Mouse (Mus musculus): ENCODE measurements at regions not wholly inside any gene's neighbourhood (a gene's known extent, or its start where the extent isn't known, plus 50 kb on each side); places are given as distances from the start of the nearest gene placed in this dataset.

- 22% methylated on average over 2 of the region's 2 CpGs for whole genome bisulfite sequencing
These were observed 99.1 kb upstream of the Agtr2 start for GRCm38 (mm10) chrX:21385221-21385620.

GRCm38 (mm10) chrX:21389992-21390391, 94.4 kb upstream of the Agtr2 start:
- H3K27me3 ChIP-seq (ENCODE audit: control insufficient read depth, insufficient read depth, low read length) = no peaks in the 10 kb centered on the region
- WGBS = 67% methylated on average over 1 of the region's 1 CpGs

More at GRCm38 (mm10) chrX:21385221-21385620, 99.1 kb upstream of the Agtr2 start:
- H3K4me1 ChIP-seq (replicated peaks; ENCODE audit: control insufficient read depth, insufficient read depth, low read length) = no peaks in the 10 kb centered on the region
- no peak overlapping the region for H3K27ac ChIP-seq (ENCODE audit: low read depth, low read length)
- no peaks in the 10 kb centered on the region for H3K27me3 ChIP-seq (ENCODE audit: control insufficient read depth, insufficient read depth, low read length)
- H3K36me3 ChIP-seq (ENCODE audit: control insufficient read depth, insufficient read depth, low read length) = no peaks in the 10 kb centered on the region
- H3K4me3 ChIP-seq (ENCODE audit: low read depth, low read length) = no peak overlapping the region
- H3K9me3 ChIP-seq (ENCODE audit: control insufficient read depth, low read length) = no peaks in the 10 kb centered on the region
- H3K4me2 ChIP-seq (ENCODE audit: low read depth, low read length, severe bottlenecking) = no peak overlapping the region
- DNase-seq (ENCODE audit: low spot score) = no peak
- ATAC-seq (replicated peaks; ENCODE audit: low FRiP score) = no peak
- no peak overlapping the region for H3K9ac ChIP-seq (ENCODE audit: low read length)

GRCm38 (mm10) chrX:21393212-21393611, 91.1 kb upstream of the Agtr2 start:
- H3K36me3 ChIP-seq (ENCODE audit: control insufficient read depth, insufficient read depth, low read length) = no peaks in the 10 kb centered on the region
- no peak overlapping the region for H3K4me2 ChIP-seq (ENCODE audit: low read depth, low read length, severe bottlenecking)
- no peak overlapping the region for H3K9ac ChIP-seq (ENCODE audit: low read length)
- no peaks in the 10 kb centered on the region for H3K9me3 ChIP-seq (ENCODE audit: control insufficient read depth, low read length)
- no peaks in the 10 kb centered on the region for H3K27me3 ChIP-seq (ENCODE audit: control insufficient read depth, insufficient read depth, low read length)
- H3K4me3 ChIP-seq (ENCODE audit: low read depth, low read length) = no peak overlapping the region
- ATAC-seq (replicated peaks; ENCODE audit: low FRiP score) = no peak
- WGBS = 78% methylated on average over 10 of the region's 10 CpGs
- no peaks in the 10 kb centered on the region for H3K4me1 ChIP-seq (replicated peaks; ENCODE audit: control insufficient read depth, insufficient read depth, low read length)
- DNase-seq (ENCODE audit: low spot score) = no peak
- H3K27ac ChIP-seq (ENCODE audit: low read depth, low read length) = no peak overlapping the region

More at GRCm38 (mm10) chrX:21389992-21390391, 94.4 kb upstream of the Agtr2 start:
- no peaks in the 10 kb centered on the region for H3K4me1 ChIP-seq (replicated peaks; ENCODE audit: control insufficient read depth, insufficient read depth, low read length)
- no peaks in the 10 kb centered on the region for H3K9me3 ChIP-seq (ENCODE audit: control insufficient read depth, low read length)
- DNase-seq (ENCODE audit: low spot score) (no peak), ATAC-seq (replicated peaks; ENCODE audit: low FRiP score) (no peak)
- H3K27ac ChIP-seq (ENCODE audit: low read depth, low read length) = no peak overlapping the region
- H3K4me2 ChIP-seq (ENCODE audit: low read depth, low read length, severe bottlenecking) = no peak overlapping the region
- H3K36me3 ChIP-seq (ENCODE audit: control insufficient read depth, insufficient read depth, low read length) = no peaks in the 10 kb centered on the region
- no peak overlapping the region for H3K4me3 ChIP-seq (ENCODE audit: low read depth, low read length)
- H3K9ac ChIP-seq (ENCODE audit: low read length) = no peak overlapping the region

GRCm38 (mm10) chrX:21424797-21425196, 59.5 kb upstream of the Agtr2 start:
- no peaks in the 10 kb centered on the region for H3K36me3 ChIP-seq (ENCODE audit: control insufficient read depth, insufficient read depth, low read length)
- WGBS = 51% methylated on average over 4 of the region's 4 CpGs
- H3K4me3 ChIP-seq (ENCODE audit: low read depth, low read length) = no peak overlapping the region
- no peaks in the 10 kb centered on the region for H3K4me1 ChIP-seq (replicated peaks; ENCODE audit: control insufficient read depth, insufficient read depth, low read length)
- no peak overlapping the region for H3K9ac ChIP-seq (ENCODE audit: low read length)
- no peaks in the 10 kb centered on the region for H3K27me3 ChIP-seq (ENCODE audit: control insufficient read depth, insufficient read depth, low read length)
- no peak for DNase-seq (ENCODE audit: low spot score)
- no peak for ATAC-seq (replicated peaks; ENCODE audit: low FRiP score)
- H3K4me2 ChIP-seq (ENCODE audit: low read depth, low read length, severe bottlenecking) = no peak overlapping the region
- H3K27ac ChIP-seq (ENCODE audit: low read depth, low read length) = no peak overlapping the region
- no peaks in the 10 kb centered on the region for H3K9me3 ChIP-seq (ENCODE audit: control insufficient read depth, low read length)

GRCm38 (mm10) chrX:21428081-21428480, 56.3 kb upstream of the Agtr2 start:
- no peaks in the 10 kb centered on the region for H3K27me3 ChIP-seq (ENCODE audit: control insufficient read depth, insufficient read depth, low read length)
- no peaks in the 10 kb centered on the region for H3K9me3 ChIP-seq (ENCODE audit: control insufficient read depth, low read length)
- ATAC-seq (replicated peaks; ENCODE audit: low FRiP score) (no peak), DNase-seq (ENCODE audit: low spot score) (no peak)
- H3K9ac ChIP-seq (ENCODE audit: low read length) = no peak overlapping the region
- H3K4me2 ChIP-seq (ENCODE audit: low read depth, low read length, severe bottlenecking) = no peak overlapping the region
- no peak overlapping the region for H3K27ac ChIP-seq (ENCODE audit: low read depth, low read length)
- H3K4me3 ChIP-seq (ENCODE audit: low read depth, low read length) = no peak overlapping the region
- H3K4me1 ChIP-seq (replicated peaks; ENCODE audit: control insufficient read depth, insufficient read depth, low read length) = no peaks in the 10 kb centered on the region
- WGBS = 68% methylated on average over 3 of the region's 3 CpGs
- H3K36me3 ChIP-seq (ENCODE audit: control insufficient read depth, insufficient read depth, low read length) = no peaks in the 10 kb centered on the region

GRCm38 (mm10) chrX:21433501-21433900, 50.8 kb upstream of the Agtr2 start:
- H3K27ac ChIP-seq (ENCODE audit: low read depth, low read length) = no peak overlapping the region
- H3K9me3 ChIP-seq (ENCODE audit: control insufficient read depth, low read length) = no peaks in the 10 kb centered on the region
- no peaks in the 10 kb centered on the region for H3K4me1 ChIP-seq (replicated peaks; ENCODE audit: control insufficient read depth, insufficient read depth, low read length)
- no peak overlapping the region for H3K4me2 ChIP-seq (ENCODE audit: low read depth, low read length, severe bottlenecking)
- no peak overlapping the region for H3K4me3 ChIP-seq (ENCODE audit: low read depth, low read length)
- no peak overlapping the region for H3K9ac ChIP-seq (ENCODE audit: low read length)
- H3K27me3 ChIP-seq (ENCODE audit: control insufficient read depth, insufficient read depth, low read length) = no peaks in the 10 kb centered on the region
- no peak for ATAC-seq (replicated peaks; ENCODE audit: low FRiP score)
- DNase-seq (ENCODE audit: low spot score) = no peak
- no peaks in the 10 kb centered on the region for H3K36me3 ChIP-seq (ENCODE audit: control insufficient read depth, insufficient read depth, low read length)
